Mouse (Mus musculus) adrenal gland, postnatal 10 days (tissue): ENCODE results near the gene Supt20. TPM values are rescaled to one million over a fixed set of nuclear protein-coding genes. Genes with fewer than 3 reads are reported as not detected.
"Not testable (repeated sequence)": the region's sequence is repeated elsewhere in the genome, so short reads cannot be mapped to it uniquely, and the experiment has no call there.

Source experiments
- DNase-seq: peaks from one replicate; pipeline ENCODE4 v3.0.0; 2021; ENCODE audit warnings: mixed read lengths
- total RNA-seq, 2 experiments: library from RNA; stranded (reverse); gene quantifications; 2 replicates each; pipeline ENCODE4 v1.2.3; 2021

Gene Supt20
- total RNA-seq, 2 experiments from 2014 or later: 41.0 to 57.6 TPM

DNA sequence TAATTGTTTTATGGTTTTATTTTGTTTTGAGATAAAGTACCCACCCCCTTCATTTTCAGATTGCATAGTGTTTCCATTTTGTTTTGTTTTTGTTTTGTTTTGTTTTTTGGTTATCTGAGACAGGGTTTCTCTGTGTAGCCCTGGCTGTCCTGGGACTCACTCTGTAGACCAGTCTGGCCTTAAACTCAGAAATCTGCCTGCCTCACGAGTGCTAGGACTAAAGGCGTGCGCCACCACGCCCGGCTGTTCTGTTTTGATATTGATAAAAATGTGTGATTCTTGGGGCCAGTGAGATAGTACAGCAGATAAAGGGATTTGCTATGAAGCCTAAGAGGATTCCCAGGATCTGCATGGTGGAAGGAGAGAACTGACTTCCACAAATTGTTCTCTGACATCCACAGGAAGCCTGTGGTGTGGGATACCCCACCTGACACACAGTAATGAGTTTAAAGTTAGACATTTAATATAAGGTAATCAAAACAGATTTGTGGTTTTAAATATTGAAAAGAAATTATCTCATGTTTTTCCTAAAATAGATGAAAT lies 7.2 kb downstream of the Supt20 start:
- DNase-seq: no peak

DNA sequence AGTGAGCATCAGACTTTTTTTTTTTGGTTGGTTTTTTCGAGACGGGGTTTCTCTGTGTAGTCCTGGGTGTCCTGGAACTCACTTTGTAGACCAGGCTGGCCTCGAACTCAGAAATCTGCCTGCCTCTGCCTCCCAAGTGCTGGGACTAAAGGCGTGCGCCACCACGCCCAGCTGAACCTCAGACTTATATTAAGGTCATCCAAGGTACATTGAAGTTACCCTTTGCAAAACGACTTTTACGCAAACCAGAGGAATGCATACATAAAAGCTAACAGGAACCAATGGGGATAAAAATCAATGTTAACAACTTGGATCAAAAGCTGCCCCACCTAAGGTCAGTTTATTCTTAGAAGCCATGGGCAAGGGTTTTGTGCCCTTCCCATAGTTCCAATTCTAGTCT lies 11.5 kb downstream of the Supt20 start:
- not testable (repeated sequence) for DNase-seq

DNA sequence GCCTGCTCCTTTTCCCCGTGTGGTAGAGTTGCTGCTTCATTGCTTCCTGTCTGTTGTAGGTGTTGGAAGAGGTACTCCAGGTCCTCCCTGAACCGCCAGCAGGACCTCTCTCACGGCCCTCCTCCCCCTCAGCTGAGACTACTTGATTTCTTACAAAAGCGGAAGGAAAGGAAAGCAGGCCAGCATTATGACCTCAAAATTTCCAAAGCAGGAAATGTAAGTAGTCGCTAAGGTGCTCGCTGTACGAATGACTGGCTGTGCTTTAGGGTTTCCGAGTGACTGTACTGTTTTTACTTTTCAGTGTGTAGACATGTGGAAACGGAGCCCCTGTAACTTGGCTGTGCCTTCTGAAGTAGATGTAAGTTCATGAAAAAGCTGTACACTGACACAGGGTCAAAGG lies 16.4 kb downstream of the Supt20 start:
- DNase-seq: no peak

DNA sequence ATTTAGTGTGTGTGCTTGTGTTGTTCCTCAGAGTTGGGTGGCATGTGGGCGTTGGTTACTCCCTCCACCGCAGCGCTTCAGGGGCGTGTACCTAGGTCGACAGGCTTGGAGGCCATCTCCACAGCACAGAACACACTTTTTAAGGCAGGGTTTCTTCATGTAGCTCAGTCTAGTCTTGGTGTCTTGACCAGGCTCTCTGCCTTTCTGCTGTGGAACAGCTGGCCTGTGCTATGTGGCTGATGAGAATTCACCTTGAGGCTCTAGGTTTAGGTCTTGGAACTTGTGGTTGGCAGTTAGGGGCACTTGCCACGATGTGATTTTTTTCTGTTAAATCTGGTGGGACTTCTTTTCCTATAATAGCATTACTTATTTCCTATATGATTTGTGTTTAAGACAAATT lies 21.6 kb downstream of the Supt20 start, which contains the start of gene Gm21958:
Gene Gm21958, minus strand, starts transcription at position 101 of the 400 bp plus-strand sequence.
- no peak for DNase-seq

DNA sequence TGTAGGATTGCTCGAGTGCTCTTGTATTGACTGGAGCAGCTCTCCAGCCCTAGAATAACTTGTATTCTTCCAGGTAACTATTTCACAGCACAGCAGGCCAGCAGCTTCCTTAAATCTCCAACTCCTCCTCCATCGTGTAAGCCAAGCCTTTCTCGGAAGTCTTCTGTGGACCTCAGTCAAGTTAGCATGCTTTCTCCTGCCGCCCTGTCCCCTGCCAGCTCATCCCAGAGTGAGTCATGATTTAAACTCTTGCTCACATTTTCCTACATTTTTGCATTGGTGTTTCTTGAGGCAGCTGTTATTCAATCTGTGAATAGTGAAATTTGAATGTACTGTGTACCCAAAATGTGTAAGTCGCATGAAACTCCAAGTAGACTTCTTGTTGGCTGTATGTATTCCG lies 22.9 kb downstream of the Supt20 start:
- DNase-seq: no peak

DNA sequence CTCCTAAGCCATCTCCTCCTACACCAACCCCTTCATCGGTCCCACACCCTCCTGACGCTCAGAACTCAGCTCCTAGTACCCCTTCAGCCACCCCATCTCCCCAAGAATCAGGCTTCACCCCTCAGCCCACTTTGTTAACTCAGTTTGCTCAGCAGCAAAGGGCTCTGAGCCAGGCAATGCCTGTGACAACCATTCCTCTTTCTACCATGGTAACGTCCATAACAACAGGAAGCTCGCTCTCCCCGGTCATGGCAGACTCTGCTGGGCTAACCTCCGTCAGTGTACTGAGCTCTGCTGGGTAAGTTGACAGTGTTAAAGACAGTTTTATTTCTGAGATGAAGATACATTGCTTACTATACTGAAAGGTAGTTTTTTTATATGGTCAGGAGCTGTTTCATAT lies 24.7 kb downstream of the Supt20 start:
- DNase-seq: no peak

DNA sequence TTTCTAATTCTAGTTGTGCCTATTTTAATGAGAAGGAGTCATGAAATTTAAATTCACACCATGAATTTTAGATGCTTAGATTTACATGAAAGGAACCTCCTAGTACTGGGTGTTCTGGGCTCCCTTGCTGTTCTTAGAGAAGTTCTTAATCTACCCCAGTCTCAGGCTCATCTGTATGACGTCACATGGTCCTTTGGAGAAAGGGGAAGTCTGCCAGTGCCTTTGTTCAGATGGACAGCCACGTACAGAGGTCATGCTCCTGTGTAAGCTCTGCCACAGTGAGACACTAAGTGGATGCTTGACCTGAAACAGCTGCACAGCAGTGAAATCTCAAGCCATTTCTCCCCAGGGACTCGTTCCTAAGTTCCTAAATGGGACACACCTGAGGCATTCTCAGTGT lies 26.3 kb downstream of the Supt20 start:
- no peak for DNase-seq

DNA sequence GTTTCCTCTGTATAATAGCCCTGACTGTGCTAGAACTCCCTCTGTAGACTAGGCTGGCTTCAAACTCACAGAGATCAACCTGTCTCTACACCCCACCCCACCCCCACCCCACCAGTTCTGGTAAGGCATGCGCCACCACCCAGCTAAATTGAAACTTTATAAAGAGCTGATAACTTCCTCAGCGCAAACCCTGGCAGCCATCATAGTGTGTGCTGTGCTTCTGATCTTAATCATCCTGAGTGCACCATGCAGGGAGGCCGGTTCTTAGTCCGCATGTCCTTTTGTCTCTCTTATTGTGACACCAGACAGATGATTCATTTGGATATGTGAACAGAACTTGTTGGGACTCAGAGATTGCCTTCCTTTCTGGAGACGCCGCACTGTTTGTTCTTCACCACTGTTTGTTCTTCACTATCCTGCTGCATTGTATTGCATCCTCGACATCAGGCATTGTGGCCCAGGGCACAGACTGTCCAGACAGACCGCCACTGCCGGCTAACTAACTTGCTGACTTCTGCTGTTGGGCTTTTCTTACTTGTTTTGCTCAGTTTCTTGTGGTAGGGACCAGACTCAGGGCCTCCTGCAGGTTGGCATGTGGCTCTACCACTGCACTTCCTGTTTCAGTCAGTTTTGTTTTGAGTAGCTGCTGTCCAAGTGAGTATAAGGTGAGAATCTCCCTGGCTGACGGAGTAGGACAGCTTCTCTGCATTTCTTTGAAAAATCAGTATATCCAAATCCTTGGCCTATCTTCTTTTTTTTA lies 31.3 kb downstream of the Supt20 start:
- no peak for DNase-seq

DNA sequence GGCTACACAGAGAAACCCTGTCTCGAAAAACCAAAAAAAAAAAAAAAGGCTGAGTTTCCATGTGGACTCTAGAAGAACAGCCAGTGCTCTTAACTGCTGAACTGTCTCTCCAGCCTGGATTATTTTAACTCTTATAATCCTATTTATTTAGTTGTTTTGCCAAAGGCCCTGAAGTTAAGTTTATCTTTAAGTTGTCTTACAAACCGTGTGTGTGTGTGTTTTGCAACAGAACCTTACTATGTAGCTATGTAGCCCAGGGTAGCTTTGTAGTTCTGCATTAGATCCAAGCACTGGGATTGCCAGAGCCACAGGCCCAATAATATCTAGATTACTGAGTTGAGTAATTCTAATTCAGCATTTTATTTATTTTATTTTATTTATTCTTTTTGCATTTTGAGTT lies 32.7 kb downstream of the Supt20 start:
- no peak for DNase-seq

DNA sequence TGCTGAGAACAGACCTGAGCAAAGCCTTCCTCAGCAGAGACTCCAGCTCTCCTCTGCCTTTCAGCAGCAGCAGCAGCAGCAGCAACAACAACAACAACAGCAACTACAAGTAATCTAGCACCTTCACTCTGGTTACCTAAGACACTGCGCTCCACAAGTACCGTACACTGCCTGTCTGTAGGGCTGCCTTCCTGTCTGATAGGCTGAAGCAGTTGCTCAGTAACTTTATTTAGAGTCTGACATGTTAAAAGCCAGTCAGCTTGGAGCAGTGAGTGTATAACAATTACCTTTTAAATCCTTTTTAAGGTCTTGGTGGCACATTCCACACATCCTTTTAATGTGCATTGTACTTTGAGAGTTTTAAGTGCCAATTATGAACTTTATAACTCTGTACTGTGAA lies 35.0 kb downstream of the Supt20 start:
- no peak for DNase-seq

DNA sequence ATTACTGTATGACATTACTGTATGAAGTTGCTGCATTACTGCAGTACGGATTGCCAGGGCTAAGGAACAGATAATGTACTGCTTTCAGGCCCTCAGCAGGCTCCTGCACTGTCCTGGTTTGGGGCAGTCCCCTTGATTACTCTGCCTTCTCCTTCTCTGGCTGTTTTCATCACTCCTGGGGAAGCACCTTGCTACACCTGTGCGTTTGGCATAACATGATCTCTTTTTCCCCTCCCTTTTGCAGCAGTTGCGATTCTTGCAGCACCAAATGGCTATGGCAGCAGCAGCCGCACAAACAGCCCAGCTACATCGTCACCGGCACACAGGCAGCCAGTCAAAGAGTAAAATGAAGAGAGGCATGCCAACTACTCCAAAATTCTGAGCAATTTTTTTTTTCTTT lies 35.5 kb downstream of the Supt20 start:
- DNase-seq: no peak

DNA sequence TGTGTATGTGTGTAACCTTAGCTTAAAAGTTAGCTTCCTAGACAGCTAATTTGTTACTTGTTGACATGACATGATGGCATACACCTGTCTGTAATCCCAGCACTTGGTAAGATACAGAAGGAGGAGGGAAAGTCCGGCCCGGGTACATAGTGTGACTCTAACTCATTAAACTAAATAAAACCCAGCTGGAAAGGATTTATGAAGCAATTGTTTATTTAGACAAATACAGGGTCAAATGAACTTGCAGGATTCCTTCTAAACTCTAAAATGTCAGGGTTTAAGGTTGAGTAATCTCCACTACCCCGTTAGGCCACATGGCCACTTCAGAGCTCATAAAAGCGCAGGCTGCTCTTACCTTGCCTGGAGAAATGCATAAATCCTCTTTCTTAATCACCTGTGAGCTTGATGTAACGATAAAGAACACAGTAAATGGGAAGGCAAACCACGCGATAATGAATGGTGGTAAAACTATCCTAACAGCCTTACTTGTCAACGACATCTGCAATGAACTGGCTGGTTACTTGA lies 39.1 kb downstream of the Supt20 start:
- DNase-seq: no peak

DNA sequence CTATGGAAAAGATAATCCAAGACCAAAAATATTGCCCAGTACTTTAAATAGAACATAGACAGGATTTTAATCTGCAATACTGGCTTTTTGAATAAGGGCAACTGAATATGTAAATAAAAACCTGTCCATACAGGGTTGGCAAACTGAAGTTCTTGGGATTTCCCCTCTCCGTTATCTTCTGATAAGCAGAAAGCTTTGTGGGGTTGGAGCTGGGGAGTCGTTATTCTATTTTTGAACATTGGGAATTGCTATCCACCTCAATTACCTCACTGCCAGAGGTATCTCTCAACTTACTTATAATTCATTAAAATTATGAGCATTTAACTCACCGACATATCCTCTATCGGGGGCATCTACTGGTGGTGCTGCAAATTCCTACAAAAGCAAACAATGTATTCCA lies 39.8 kb downstream of the Supt20 start:
- no peak for DNase-seq

DNA sequence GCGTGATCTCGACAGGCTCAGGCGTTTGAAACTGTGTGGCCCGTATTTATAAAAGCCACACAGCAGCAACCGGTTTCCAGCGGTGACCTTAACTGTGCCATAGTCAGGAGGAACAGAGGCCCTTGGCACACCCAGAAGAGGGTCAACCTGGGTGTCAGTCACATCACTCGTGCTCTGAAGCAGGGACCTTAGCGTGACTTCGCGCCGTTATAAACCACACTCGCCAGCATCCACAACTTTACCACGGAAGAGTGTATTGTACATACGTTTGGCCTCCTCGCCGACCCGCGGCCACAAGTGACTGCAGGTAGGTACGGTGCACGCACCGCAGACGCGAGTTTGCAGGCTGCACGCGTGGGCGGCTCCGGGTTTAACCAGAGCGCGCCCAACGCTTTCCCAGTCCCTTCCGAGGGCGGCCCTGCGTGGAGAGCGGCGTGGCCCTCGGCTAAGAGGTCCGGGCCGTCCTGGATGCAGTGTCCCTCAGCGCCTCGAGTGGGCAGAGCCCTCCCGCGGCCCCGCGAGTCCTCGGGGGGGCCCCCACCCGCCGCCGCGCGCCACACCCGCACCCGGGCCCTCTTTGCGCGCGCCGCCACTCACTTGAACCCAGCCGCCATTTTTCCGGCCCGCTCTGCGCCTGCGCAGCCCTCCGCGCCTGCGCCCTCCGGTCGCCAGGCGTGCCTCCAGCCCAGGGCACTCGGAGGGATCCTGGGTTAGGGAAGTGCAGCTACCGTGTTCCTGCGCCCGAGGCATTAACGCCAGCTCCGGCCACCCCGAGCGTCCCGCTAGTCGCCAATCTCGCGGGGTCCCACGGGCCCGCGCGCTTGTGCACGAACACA lies 42.0 kb downstream of the Supt20 start:
- DNase-seq: peak; percentile 95

DNA sequence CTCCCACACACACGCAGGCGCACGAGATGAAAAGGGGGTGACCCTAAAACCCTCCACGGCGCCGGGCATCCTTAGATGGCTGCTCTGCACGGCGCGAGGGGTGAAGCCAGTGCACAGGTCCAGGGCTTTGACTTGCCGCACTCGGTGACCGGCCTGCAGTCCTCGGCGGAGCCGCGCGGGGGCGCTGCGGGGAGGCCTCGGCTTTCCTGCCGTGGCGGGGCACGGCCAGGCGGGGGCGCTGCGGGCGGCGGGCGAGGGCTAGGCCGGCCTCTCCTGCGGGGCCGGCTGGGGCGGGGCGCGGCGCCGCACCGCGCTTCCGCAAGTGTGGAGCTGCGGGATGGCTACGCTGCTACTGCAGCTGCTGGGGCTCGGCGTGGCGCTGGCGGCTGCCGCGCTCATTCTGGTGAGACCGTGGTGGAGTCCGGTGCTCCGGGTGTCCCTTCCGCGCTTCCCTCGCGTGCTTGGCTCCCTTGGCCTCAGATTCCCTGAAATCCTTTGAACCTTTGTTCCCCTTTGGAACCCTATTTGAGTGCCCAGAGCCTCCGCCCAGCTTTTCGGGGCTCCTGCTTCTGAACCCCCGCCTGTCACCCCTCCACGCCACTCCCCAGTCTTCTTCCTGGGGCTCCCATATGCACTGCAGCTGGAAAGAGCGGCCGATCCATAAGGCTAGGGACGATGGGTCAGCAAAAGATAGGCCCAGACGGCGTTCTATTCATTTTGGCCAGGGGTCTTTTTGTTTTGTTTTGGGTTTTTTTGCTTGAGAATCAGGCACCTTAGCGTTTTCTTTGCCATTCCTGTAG lies 42.8 kb downstream of the Supt20 start, which contains the start of the genes Exosc8 and Alg5:
Gene Exosc8, minus strand, starts transcription at position 147 of the 800 bp plus-strand sequence.
Gene Alg5, plus strand, starts transcription at position 293 of the 800 bp plus-strand sequence.
- peak; percentile 97 for DNase-seq

DNA sequence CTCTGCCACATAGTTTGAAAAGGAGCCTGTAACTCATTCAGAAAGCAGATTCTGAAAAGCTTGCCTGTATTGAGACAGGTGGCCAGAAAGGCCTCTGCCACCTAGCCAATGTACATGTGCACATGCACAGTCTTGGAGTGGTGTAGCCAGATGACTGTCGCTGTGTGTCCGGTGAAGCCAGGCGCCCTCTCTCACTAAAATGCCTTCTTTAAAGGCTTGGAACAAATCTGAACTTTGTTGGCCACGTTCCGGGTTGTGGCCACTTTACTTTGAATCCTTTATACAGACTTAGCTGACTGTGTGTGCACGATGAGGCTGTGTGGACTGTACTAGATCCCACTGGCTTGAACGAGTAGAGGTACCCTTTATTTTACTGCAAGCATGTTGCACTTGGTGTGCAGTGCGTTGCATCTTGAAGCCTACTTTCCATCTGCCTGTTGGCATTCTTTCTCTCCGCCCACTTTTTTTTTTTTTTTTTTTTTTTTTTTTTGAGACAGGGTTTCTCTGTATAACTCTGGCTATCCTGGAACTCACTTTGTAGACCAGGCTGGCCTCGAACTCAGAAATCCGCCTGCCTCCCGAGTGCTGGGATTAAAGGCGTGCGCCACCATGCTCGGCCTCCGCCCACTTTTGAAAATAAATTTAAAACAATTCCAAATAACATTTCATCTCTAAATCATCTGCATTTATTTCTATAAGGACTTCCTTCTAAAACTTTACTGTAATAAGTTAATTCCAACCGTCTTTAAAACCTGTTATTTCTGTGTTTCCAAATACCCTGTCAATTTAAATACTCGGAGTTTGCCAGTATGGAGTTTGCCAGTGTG lies 43.7 kb downstream of the Supt20 start:
- peak; percentile 33 for DNase-seq

DNA sequence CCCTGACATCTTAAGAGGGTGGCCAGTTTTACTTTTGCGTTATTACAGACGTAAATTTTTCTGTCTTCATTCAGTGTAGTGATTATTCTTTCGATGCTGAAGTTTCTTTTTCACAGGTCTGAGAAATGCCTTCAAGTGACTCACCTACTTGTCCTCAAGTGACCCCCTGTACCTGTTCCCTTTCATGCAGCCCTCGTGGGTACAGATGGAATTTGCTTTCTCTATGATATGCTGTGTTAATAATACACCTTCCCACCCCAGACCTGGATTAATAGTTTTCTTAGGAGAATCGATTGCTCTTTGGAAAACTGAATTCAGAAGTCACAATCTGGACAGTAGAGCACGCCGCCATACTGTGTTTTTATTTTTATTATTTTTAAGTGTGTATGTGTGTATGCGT lies 44.7 kb downstream of the Supt20 start:
- no peak for DNase-seq

DNA sequence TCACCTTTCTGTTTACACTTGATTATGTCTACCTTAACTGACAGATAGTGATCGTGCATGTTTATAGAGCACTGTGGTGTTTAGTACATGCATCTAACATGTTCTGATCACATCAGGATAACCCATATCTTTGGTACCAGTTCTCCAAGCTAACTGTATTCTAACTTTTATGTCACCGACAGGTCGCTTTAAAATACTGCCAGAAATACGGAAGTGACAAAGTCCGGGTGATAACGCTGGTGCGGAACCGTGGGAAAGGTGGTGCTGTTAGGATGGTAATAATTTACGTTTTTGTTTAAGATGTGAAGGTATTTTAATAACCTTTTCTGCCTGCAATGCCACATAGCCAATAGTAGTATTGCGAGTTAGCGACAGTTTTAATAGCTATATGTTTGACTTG lies 49.4 kb downstream of the Supt20 start:
- DNase-seq: no peak

DNA sequence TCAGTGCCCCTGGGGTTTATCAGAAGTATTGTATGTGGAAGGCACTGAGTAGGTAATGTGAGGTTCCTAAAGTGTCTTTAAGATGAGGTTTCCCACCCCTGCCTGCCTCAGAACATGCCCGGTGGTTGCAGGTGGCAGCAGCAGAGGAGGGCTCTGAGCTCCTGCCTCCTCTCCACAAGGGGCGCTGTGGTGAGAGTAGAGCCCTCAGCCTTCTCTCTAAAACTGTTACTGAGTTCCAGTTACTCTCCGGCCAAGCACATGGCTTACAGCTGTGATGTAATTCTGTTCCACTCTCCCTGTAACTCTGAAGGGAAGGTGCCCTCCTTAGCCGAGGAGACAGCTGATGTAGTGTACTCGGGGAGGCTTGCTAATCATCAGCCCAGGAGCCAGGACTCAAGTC lies 53.2 kb downstream of the Supt20 start:
- DNase-seq: peak; percentile 49

DNA sequence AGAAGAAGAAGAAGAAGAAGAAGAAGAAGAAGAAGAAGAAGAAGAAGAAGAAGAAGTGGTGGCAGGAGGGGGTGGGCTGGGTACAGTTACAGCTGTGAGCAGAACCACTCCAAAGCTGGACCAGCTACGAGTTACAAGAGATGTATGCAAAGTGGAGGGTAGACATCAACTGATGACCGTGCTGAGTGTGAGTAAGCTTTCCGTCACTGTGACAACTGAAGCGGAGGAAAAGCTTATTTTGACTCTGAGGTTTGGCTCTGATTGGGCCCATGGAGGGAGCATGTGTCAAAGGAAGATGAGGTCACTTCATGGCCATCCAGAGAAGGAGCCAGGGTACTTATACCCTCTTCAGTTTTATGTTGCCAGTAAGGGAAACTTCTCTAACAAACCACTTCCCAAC lies 60.8 kb downstream of the Supt20 start:
- DNase-seq: no peak
